Mouse (Mus musculus) hematopoietic stem cell, adult 5-6 weeks (primary cell): ENCODE measurements around the gene Cant1. TPM values are rescaled to one million over a fixed set of nuclear protein-coding genes. Genes with fewer than 3 reads are reported as not detected.
"Not testable (repeated sequence)": the region's sequence is repeated elsewhere in the genome, so short reads cannot be mapped to it uniquely, and the experiment has no call there.

Experiments used
- ATAC-seq, 2 experiments: fragments of 125-278 bp in 1 of 2; replicated peaks in 1 of 2; 2 replicates each; pipeline ENCODE4 v1.8.0; 2016 to 2017; ENCODE audit warnings: inconsistent platforms in 2 of 2, mild to moderate bottlenecking in 2 of 2, moderate number of reproducible peaks in 2 of 2, low read depth in 1 of 2, moderate TSS enrichment in 1 of 2; ENCODE audit not compliant: low FRiP score in 2 of 2, poor library complexity in 2 of 2, severe bottlenecking in 2 of 2, insufficient read depth in 1 of 2, low TSS enrichment in 1 of 2
- total RNA-seq: library from RNA; stranded (forward); fragments of 172-1452, 232-1000 nt; gene quantifications from 2 replicates; pipeline ENCODE4 v1.2.3, GENCODE M21; 2017

Gene Cant1
- total RNA-seq, 1 experiment from 2014 or later, result 19.4 TPM

- ATAC-seq, result no peak
These were observed 18.9 kb downstream of the Cant1 start for GRCm38 (mm10) chr11:118399891-118400565.

GRCm38 (mm10) chr11:118397806-118398530, 20.9 kb downstream of the Cant1 start:
- ATAC-seq, result no peak

- no peak for ATAC-seq
These were observed 24.3 kb downstream of the Cant1 start for GRCm38 (mm10) chr11:118394538-118394937.

- ATAC-seq, result no peak
These were observed 24.9 kb downstream of the Cant1 start for GRCm38 (mm10) chr11:118393991-118394390.

GRCm38 (mm10) chr11:118387816-118388215, 31.1 kb downstream of the Cant1 start:
- ATAC-seq, result not testable (repeated sequence)

- ATAC-seq, result peak; percentile 94 to 95
These were observed 39.5 kb downstream of the Cant1 start for GRCm38 (mm10) chr11:118379251-118380009.

- no peak for ATAC-seq
These were observed 40.2 kb downstream of the Cant1 start for GRCm38 (mm10) chr11:118378656-118379055.

- not testable (repeated sequence) for ATAC-seq
These were observed 42.6 kb downstream of the Cant1 start for GRCm38 (mm10) chr11:118376323-118376722.

GRCm38 (mm10) chr11:118375881-118376280, 43.0 kb downstream of the Cant1 start:
- ATAC-seq, result no peak

- no peak for ATAC-seq
These were observed 43.4 kb downstream of the Cant1 start for GRCm38 (mm10) chr11:118375461-118375860.

GRCm38 (mm10) chr11:118375006-118375405, 43.9 kb downstream of the Cant1 start:
- no peak for ATAC-seq

GRCm38 (mm10) chr11:118374506-118374905, 44.4 kb downstream of the Cant1 start:
- ATAC-seq, result no peak

- no peak for ATAC-seq
These were observed 46.2 kb downstream of the Cant1 start for GRCm38 (mm10) chr11:118372641-118373040.

- ATAC-seq, result no peak
These were observed 47.0 kb downstream of the Cant1 start for GRCm38 (mm10) chr11:118371876-118372275.

GRCm38 (mm10) chr11:118369657-118370056, 49.2 kb downstream of the Cant1 start:
- no peak for ATAC-seq

GRCm38 (mm10) chr11:118369251-118369650, 49.6 kb downstream of the Cant1 start:
- ATAC-seq, result no peak

GRCm38 (mm10) chr11:118368330-118368729, 50.6 kb downstream of the Cant1 start:
- ATAC-seq, result no peak

- no peak for ATAC-seq
These were observed 52.3 kb downstream of the Cant1 start for GRCm38 (mm10) chr11:118366559-118366958.
